Mouse (Mus musculus) kidney, postnatal 14 days (tissue): ENCODE results near the gene Phldb2.

Source experiments
- DNase-seq: peaks from one replicate; pipeline ENCODE4 v3.0.0; 2022; ENCODE audit warnings: mixed read lengths

Phldb2 gene

DNA sequence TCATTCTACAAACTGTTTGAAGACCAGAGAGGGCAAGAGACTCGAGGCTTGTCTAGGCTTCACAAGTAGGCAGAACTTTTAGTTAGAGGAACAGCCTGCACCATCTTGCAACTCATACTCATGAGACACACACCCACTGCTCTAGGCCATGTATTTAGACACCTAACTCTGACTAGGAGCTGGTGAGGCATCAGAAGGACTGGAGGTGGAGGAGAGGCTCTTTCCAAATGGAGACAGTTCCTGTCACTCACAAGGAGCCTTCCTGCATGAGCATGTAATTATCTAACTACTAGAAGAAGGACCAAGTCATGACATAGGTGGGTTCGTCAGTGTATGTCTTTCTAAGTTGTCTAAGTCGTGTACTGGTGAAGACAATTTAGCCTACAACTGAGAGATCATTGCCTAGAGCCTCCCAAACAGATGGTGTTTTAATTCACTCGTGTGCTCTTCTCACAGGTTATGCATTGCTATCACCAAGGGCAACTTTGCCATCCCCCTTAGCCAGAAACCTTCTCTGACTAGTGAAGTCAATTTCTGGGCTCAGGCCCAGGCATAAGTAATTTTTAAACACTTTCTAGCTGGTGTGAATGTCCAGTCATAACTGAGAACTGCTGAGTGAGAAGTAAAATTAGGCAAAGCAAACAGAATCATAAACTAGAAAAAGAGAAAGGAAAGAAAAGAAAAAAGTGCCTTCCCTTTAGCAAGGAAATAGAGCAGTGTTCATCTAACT is 62.8 kb downstream of the Phldb2 start:
- peak; percentile 67 for DNase-seq

DNA sequence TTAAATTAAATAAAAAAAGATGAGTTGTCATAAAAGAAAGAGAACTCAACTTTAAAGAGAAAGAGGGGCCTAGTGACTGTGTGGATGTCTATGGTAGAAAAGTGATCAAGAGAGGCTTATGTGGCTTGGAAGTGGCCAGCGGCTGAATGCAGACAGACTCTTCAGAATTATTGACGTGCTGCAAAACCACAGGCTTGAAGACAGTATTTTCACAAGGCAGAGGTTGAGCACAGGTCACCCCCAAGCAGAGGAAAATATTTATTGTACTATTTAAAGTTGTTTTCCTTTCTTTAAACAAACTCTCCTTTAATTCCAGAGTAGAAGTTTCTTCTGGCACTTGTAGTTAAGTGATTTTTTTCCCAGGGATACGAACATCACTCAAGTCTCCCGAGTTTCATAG is 63.8 kb downstream of the Phldb2 start:
- DNase-seq: peak; percentile 38

DNA sequence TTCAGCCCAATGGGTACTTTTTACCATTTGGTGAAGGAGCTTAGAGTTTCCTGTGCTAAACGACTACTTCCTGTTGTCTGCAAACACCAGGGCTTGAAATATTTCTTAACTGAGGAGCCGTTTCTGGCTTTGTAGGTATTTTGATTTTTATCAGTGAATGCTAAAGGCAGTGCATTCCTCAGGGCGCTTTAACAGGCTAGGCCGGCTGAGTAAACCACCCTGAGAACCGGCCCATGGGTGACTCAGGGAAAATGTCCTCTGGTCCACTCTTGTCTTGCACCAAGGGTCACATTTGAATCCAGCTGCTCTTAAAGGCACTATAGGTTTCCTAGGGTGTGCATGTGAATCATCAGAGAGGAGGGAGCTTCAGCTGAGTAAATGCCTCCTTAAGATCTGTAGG is 66.8 kb downstream of the Phldb2 start:
- DNase-seq: peak; percentile 38

DNA sequence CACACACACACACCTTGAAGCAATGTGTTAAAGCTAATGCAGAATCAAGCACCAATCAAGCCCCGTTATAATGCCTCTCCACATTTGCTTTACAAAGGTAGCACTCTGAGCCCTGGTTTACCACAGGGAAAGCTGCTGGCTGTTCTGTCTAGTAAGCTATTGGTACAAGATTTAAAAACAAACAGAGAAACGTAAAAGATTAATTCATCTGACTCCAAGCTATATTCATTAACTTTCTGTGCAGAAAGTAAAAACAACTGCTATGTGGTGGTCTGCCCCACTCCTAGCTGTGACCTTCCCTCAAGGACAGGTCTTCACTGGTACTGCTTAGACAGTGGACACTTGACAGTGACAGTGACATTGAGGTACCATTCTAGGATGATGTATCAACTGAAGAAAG is 69.2 kb downstream of the Phldb2 start:
- peak; percentile 52 for DNase-seq

DNA sequence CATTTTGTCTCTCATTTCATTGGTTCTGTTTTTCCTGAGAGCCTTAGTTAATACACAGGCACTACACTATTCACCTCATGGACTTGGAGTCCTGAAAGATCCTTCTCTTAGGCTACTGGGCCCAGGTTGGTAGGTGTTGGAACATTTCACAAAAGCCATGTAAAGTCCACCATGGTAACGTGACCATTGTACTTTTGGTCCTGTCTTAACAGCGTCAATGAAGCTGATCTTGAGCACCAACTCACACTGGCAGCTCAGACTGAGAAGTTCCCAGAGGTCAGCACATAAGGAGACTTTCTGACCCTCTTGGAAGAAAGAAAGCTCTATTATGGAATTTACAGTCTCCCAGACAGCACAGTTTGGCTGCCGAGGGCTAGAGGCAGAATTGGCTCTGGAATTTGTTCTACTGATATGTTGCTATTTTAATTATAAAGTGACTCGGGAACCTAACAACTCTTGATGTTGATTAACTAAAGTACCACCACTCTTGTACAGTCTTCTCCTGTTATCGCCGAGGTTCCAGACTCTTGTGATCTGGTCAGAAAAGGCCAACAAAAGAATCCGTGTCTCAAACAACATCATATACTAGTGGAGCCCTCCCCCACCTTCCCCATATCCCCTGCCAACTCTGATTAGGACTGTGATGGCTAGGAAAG is 72.1 kb downstream of the Phldb2 start:
- DNase-seq: peak; percentile 26

DNA sequence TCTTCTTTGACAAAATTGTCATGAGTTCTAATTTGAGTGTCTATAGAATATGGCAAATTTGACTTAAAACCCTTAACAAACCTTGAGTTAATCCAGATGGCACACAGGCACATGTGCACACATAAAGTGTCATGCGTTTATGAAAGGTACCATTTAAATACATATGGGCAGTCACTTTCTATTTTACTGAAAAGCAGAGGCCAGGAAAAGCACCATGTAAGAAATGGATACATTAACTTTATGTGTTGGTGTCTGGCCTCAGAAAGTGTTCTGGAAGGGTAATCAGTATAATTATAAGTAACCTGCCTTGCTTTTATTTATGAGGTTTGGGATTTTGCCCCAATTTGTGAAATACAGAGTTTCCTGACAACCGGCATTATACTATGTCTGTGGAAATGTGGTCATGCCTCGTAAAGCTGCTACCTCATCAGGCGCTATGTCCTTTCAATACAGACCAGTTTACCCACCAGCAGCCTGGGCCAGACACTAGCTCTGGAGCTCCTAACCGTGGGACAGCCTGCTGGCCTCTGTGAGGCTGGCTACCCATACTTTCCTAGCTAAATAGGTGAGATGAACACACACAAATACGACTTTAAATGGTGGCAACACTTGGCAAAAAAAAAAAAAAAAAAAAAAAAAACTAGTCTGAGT is 73.2 kb downstream of the Phldb2 start:
- no peak for DNase-seq

DNA sequence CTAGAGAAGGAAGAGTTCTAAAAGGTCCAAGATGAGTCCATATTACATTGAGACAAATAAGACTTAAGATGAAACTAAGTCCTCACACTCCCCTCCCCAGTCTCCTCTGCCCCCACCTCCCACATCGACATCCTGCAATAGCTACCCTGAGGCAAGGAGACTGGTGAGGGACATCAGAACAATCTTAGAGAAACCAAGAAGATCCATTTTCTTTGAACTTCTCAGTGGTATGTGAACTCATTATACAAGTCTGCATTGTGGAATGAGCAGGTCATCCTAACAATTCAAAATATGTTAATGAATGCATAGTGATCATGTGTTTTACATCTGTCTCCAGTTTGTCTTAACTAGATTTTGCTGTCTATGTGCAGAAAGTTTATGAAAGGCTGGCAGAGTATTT is 75.7 kb downstream of the Phldb2 start:
- no peak for DNase-seq

DNA sequence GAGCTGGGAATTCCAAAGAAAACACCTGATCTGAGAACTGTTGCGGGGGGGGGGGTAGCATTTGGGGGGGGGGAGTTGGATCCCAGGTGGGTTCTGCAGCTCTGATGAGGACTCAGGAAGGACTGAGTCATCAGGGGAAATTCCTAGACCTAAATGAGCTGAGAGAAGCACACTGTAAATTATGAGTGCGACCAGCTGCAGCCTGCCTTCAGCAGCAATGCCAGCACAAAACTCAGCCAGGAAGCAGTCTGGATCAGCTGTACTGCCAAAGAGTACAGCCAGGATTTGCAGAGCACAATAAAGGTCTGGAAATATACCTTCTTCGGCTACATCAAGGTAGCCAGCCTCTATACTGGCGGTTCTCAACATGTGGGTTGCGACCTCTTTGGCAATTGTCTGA is 76.2 kb downstream of the Phldb2 start:
- DNase-seq: peak; percentile 60

DNA sequence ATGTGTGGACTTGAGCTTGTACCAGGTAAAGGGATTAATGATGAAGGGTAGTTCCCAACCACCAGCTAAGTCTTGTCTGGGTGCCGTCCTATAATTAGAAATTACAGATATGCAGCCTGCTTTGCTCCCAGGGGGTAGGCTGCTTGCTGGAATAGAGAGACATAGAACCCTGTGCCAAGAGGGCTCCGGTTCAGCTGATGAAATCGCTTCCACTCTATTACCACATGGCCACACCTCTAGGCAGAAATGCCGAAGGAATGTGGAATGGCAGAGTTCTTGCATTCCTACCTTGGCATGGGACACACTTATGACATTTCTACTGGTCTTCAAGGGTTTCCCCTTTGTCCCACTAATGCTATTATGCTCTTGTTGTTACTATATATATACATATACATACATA is 80.0 kb downstream of the Phldb2 start:
- DNase-seq: peak; percentile 63

DNA sequence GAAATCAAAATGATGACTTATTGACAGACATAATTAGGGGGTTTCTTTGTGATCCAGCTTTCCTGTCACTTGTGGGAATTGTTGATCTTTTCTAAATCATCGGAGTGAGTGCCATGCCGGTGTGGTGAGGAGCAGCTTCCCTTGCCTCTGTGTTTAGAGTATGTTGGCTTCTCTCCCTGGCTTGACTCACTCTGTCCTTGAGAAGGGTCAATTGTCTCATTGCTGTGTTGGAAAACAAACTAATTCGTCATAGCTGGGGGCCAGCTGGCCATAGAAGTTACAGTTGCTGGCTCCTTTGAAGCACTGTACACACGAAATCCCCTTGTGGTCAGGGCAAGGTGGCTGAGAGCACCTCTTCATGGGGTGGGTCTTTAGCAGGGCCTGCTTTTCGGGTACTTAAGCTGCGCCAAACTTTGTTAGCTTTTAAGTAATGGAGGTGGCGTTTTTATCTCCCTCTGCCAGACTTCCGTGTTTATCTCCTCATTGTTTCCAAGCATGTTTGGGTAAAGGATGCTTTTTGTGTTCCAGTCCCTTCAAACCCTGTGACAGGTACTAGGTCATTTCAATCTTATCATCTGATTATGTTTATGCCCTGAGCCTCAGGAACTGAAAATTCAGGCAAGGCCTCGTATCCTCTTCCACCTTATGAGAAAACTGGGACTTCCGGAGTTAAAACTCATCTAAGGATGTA is 82.0 kb downstream of the Phldb2 start:
- peak; percentile 46 for DNase-seq

DNA sequence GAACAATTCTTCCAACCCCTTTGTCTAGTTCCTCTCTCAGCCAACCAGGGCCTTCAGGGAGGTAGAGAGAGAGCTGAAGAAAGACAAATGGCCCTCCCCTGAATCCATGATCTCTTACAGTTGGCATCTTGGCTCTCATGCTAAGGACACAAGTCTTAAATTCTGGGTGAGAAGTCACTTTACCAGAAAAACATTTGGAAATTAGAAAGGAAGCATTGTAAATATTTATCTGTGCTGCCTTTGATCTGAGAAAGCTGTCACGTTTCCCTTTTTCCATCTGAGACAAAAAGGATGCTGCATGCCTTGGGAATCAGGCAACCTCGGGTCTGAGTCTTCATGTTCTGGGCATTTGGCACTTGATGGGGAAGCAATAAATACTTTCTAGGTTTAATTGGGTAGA is 82.7 kb downstream of the Phldb2 start:
- DNase-seq: no peak

DNA sequence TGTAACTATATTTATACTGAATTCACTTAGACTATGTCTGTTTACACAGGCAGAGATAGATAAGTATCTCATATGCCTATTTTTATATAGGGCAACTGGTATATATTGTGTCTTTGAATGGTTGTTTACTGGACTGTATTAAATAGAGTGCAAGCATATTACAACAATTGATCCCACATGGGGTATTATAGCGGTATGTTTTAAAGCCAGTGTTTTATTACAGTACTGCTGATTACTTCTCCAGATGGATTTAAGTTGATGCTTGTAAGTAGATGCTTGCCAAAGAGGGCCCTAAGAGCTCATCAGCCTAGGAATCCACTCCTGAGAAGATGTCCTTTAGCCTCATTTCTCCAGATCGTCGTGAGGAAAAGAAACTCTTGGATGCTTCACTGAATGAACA is 84.4 kb downstream of the Phldb2 start:
- no peak for DNase-seq

DNA sequence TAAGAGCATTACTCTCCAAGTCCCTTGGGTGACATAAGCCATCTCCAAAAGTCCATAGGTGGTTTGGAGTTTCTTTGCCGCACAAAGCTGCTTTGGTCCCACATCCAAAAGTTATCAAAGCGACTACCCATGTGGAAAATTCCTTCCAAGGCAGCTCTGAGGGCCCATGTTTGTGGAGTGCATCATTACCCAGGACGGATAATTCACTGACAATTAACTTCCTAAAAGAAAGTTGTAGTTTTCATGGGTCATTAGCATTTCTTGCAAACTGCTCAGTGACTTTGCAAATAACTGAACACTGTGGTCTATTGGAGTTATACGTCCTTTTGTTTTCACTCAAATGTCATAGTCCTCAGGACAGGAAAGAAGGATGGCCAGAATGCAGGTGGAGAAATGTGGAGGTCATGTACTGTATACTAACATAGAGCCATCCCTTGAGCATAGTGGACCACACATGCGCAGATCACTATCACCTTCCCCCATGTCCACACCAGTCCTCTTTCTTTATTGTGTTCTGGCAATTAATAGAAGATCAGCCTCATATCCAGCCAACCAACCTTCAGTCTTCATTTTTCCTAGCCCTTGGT is 96.0 kb downstream of the Phldb2 start:
- DNase-seq: no peak

DNA sequence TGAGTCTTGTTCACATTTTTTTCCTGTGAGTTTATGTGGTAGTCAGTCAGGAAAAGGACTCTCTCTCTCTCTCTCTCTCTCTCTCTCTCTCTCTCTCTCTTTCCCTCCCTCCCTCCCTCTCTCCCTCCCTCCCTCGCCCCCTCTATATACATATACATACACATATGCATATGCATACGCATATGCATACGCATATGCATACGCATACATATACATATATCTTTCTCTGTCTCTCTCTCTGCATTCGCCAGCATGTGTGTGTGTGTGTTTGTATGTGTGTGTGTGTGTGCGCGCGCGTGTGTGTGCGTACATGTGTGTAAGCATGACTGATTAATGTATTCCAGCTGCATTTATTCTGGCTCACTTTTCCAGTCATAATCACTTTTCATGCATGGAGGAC is 98.9 kb downstream of the Phldb2 start:
- DNase-seq: no peak

DNA sequence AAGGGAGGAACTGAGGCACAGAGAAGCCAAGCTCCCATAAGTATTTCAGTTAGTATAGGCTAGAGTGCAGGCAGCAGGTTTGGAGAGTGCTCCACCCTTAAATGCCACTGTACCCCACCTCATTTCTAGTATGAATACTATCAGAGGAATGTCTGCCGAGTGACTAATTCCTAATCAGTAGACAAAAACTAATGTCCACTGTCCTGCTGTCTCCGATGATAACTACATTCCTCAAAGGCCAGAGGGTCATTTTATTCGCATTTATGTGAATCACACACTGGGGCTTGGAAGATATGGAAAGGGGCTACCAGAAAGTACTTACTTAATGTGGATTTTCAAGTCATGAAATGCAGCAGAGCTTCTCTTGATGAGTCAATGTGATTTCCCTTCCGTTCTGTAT is 104.4 kb downstream of the Phldb2 start:
- no peak for DNase-seq

DNA sequence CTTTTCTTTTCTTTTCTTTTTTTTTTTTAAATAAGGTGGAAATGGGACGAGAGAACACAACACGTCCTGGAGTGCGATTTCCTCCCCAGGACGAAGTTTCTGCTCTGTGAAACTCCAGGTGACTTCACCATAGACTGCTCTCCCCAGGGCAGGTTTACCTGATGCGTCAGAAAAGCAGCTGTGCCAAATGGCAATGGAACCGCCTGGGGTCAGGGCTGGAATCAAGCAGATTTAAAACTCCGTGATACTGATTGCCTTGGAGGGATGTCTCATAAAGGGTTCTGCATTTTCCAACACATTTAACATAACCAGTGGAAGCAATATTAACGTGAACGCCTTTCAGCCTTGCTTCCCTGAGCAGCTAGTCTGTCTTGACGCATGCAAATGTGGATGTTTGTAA is 108.5 kb downstream of the Phldb2 start:
- DNase-seq: peak; percentile 30

DNA sequence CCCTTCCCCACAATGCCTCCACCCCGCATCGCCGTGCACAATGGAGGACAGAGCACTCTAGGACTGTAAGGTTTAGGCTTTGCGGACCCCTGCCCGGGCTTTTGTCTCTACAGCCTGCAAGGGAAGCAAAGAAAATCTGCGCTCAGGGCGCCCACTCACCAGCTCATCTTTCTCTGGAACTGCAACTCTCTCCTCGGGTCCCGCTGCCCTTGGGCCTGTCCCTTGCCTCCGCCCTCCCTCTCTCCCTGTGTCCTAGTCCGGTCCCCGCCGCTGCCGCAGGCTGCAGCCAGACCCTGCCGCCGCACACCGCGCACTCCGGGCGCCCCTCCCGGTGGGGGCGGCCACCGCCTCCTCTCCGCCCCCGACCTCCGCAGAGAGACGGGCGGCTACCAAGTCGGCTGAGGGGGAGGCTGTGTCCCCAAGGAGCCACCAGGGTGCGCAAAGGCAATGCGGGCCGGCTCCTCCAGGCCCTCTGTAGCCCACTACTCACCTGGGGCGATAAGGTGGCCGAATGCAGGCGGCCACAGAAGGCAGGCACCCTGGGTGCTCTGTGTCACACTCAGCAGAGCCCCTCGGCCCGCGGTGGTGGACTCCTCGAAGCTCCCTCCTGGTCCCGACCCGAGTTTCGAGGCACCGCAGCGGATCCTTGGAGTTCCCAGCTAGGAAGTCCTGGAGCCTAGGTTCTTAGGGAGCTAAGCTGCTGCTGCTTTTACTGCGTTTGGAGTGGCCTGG is 109.2 kb downstream of the Phldb2 start:
- DNase-seq: peak; percentile 94

DNA sequence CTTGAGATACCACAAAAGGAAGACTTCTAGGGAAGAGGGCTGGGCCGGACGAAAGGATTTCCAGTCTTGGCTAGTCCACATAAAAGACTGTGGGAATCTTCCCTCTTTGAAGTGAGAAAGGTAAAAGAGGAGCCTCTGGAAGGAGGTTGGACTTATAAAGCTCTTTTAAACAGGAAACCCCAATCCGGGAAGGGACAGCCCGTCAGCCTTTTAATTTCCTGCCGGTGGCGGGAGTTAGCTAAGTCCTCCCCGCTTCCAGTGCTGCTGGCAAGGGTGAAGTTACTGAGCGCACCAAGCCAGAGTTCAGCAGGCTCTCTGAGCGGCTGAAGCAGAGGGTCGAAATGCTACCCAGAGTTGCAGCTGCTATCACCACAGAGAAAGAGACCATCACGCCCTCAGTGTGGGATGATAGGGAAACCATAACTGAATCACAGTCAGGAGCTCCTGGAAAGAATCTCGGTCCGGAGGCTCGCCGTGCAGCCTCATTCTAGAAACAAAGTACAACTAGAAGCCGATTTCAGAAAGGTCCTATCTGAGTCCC is 110.0 kb downstream of the Phldb2 start:
- peak; percentile 73 for DNase-seq

DNA sequence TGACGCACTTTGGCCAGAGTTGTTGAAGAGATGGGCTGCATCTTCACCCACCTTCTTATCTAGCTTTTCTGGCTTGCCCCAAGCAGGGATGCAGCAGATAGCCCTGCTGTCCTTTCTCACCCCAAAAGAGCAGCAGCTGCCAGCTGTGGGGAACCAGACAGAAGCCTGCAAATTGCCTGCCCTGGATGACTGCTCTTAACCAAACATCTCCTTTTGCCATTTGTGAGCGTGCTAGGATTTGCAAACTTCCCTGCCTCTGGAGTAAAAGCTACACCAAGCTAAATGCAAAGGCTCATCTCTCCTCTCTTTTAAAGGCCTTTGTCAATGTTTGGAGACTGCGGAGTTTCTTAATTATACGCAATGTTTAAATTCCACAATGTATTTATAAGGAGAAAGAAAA is 111.0 kb downstream of the Phldb2 start:
- no peak for DNase-seq

DNA sequence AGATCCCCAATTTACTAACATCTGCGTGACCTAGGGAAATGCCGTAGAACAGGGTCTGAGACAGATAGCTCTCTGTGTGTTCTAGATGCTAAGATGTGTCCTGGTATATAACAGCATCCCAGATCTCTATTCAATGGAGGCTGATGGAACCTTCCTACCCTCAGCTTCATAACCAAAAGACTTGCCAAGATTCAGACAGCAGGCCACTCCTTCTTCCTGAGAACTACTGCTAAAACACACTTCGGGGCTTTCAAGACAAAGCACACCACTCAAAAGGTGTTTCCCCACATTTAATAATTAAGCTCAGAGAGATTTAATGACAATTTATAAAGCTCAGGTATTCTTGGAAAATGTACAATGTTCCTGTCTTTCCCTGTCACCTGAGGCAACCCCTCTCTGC is 111.6 kb downstream of the Phldb2 start:
- DNase-seq: no peak

DNA sequence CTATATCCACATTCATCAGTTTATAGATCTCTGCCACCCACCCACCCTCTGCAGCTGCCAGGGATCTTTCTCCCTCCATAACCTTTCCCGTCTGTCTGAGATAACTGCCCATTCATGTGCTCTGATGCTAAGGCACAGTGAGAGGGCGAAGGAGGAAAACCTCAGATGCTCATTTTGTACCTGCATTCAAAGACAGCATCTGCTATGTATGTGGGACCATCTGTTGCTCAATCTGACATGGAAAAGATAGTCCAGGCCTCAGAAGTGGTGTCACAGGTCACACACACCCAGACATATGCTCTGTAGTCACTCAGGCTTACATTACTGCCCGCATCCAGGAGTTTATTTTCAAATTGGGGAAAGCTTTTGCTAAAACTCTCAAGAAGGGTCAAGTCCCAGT is 112.4 kb downstream of the Phldb2 start:
- DNase-seq: no peak
